In genomic region chr2:48098931-48099531, GRCm38 (mm10) we compare ENCODE assay signal across 10 mouse cellular contexts.
DNase-seq lines count a peak whose midpoint lies in the region; ATAC-seq and TF ChIP-seq lines count a peak whose summit lies in the region.
"Had no signal": no experiment of that assay in that cellular context is flagged by ENCODE, and none has a peak within 500 bp of the region (broad histone marks: within the 10 kb centered on the region; RNA-seq: fewer than 3 reads in every experiment).

No protein-coding gene starts in this region.

- no peak overlapping the region for H3K4me3 ChIP-seq in forebrain, embryonic 10.5 days
- no peak overlapping the region for H3K4me3 ChIP-seq in midbrain, embryonic 13.5 days (replicated peaks)
- H3K4me3 ChIP-seq: embryonic facial prominence, embryonic 13.5 days had no signal

- H3K4me2 ChIP-seq in midbrain, embryonic 13.5 days (replicated peaks) = no peak overlapping the region
- H3K4me2 ChIP-seq: embryonic facial prominence, embryonic 13.5 days had no signal

- peak; percentile 79 for ATAC-seq in midbrain, embryonic 13.5 days

- H3K27me3 ChIP-seq in forebrain, embryonic 10.5 days (ENCODE audit: poor library complexity, severe bottlenecking) = no peaks in the 10 kb centered on the region
- no peaks in the 10 kb centered on the region for H3K27me3 ChIP-seq in midbrain, embryonic 13.5 days
- H3K27me3 ChIP-seq: embryonic facial prominence, embryonic 13.5 days had no signal

- no peaks in the 10 kb centered on the region for H3K9me3 ChIP-seq in forebrain, embryonic 10.5 days
- no peaks in the 10 kb centered on the region for H3K9me3 ChIP-seq in midbrain, embryonic 13.5 days
- H3K9me3 ChIP-seq: embryonic facial prominence, embryonic 13.5 days had no signal

- no peak overlapping the region for H3K9ac ChIP-seq in midbrain, embryonic 13.5 days (replicated peaks)
- H3K9ac ChIP-seq: embryonic facial prominence, embryonic 13.5 days had no signal

- TF ChIP-seq POLR2A in brain, embryonic 14.5 days (IDR thresholded peaks at IDR 0.05; ENCODE audit: borderline replicate concordance, extremely low read depth, insufficient read depth, insufficient read length, poor library complexity, severe bottlenecking) = no peak

- no peaks in the 10 kb centered on the region for H3K36me3 ChIP-seq in forebrain, embryonic 10.5 days (replicated peaks)
- no peaks in the 10 kb centered on the region for H3K36me3 ChIP-seq in midbrain, embryonic 13.5 days
- H3K36me3 ChIP-seq: embryonic facial prominence, embryonic 13.5 days had no signal

- 0 out of 2 replicates have a peak overlapping the region, but pooled peaks have one; percentile 44 for H3K27ac ChIP-seq in forebrain, embryonic 10.5 days
- H3K27ac ChIP-seq in midbrain, embryonic 13.5 days = peak overlapping the region; percentile 31; the same call in 1 of the 2 replicates
- H3K27ac ChIP-seq: embryonic facial prominence, embryonic 13.5 days; macrophage had no signal

- 50% methylated on average over 8 of the region's 8 CpGs for whole genome bisulfite sequencing in forebrain, embryonic 10.5 days
- 38% methylated on average over 8 of the region's 8 CpGs for WGBS in midbrain, embryonic 13.5 days

- peak; percentile 93 for DNase-seq in brain, embryonic 14.5 days (ENCODE audit: low read depth)
- no peak for DNase-seq in forebrain, embryonic 10.5 days (ENCODE audit: extremely low spot score, low spot score)
- peak; percentile 63 to 66 for DNase-seq in layer of hippocampus, adult 8-10 months (ENCODE audit: low spot score in 2 of 2)
- DNase-seq in urinary bladder, postnatal 36 days (ENCODE audit: low spot score in 2 of 2) = no peak
- DNase-seq in adrenal gland, adult 8-10 months = no peak
- DNase-seq in MN1 (ENCODE audit: low spot score) = no peak
- DNase-seq in lung, postnatal 4 days = no peak

- no peak for TF ChIP-seq CTCF in brain, embryonic 14.5 days (IDR thresholded peaks at IDR 0.05; ENCODE audit: borderline replicate concordance, extremely low read depth, insufficient read depth, insufficient read length)

- peaks cover 12% of the 10 kb centered on the region for H3K4me1 ChIP-seq in forebrain, embryonic 10.5 days
- H3K4me1 ChIP-seq in midbrain, embryonic 13.5 days (replicated peaks) = peaks cover 19% of the 10 kb centered on the region
- H3K4me1 ChIP-seq: embryonic facial prominence, embryonic 13.5 days had no signal

Comparison
In these comparisons a context has a peak if more than half of its experiments do, and no peak if none do; other contexts are left out.
1. DNase-seq: peak in brain, embryonic 14.5 days (single experiment) and layer of hippocampus, adult 8-10 months (2 of 2); none in forebrain, embryonic 10.5 days (single experiment), urinary bladder, postnatal 36 days (0 of 2), adrenal gland, adult 8-10 months (single experiment), MN1 (single experiment) and lung, postnatal 4 days (0 of 2).